Mouse (Mus musculus) spleen, postnatal 14 days (tissue): ENCODE measurements at regions not wholly inside any gene's neighbourhood (a gene's known extent, or its start where the extent isn't known, plus 50 kb on each side); places are given as distances from the start of the nearest gene placed in this dataset.

ENCODE experiments used
- DNase-seq, 2 experiments: peaks; one replicate each; pipeline ENCODE4 v3.0.0; 2021 to 2022; ENCODE audit warnings: low spot score in 2 of 2

GRCm38 (mm10) chr4:62755237-62755900 is 195.7 kb downstream of the Rgs3 start:
- DNase-seq: peak in 1 of 2 experiments; percentile 14

GRCm38 (mm10) chr4:62756721-62757206 is 197.1 kb downstream of the Rgs3 start:
- no peak for DNase-seq

GRCm38 (mm10) chr4:62760748-62761604 is 201.3 kb downstream of the Rgs3 start:
- no peak for DNase-seq

GRCm38 (mm10) chr4:62761672-62762071 is 202.0 kb downstream of the Rgs3 start:
- DNase-seq: peak; percentile 31 to 72

- DNase-seq: peak; percentile 49 to 66
Measured at GRCm38 (mm10) chr4:62763990-62764389, 201.4 kb upstream of the Zfp618 start.

- no peak for DNase-seq
Measured at GRCm38 (mm10) chr4:62769469-62770234, 195.7 kb upstream of the Zfp618 start.

- no peak for DNase-seq
Measured at GRCm38 (mm10) chr4:62775005-62775609, 190.3 kb upstream of the Zfp618 start.

- no peak for DNase-seq
Measured at GRCm38 (mm10) chr4:62776881-62777280, 188.5 kb upstream of the Zfp618 start.

- DNase-seq: no peak
Measured at GRCm38 (mm10) chr4:62777436-62777835, 187.9 kb upstream of the Zfp618 start.

GRCm38 (mm10) chr4:62778621-62779020 is 186.8 kb upstream of the Zfp618 start:
- no peak for DNase-seq

GRCm38 (mm10) chr4:62780409-62780808 is 185.0 kb upstream of the Zfp618 start:
- peak; percentile 66 to 79 for DNase-seq

- no peak for DNase-seq
Measured at GRCm38 (mm10) chr4:62780837-62781236, 184.5 kb upstream of the Zfp618 start.

GRCm38 (mm10) chr4:62781309-62781800 is 184.0 kb upstream of the Zfp618 start:
- DNase-seq: no peak

GRCm38 (mm10) chr4:62785711-62786110 is 179.7 kb upstream of the Zfp618 start:
- no peak for DNase-seq

GRCm38 (mm10) chr4:62789696-62790095 is 175.7 kb upstream of the Zfp618 start:
- no peak for DNase-seq

- no peak for DNase-seq
Measured at GRCm38 (mm10) chr4:62793582-62793981, 171.8 kb upstream of the Zfp618 start.

GRCm38 (mm10) chr4:62795538-62795937 is 169.8 kb upstream of the Zfp618 start:
- DNase-seq: no peak

GRCm38 (mm10) chr4:62799923-62800322 is 165.4 kb upstream of the Zfp618 start:
- DNase-seq: no peak

- no peak for DNase-seq
Measured at GRCm38 (mm10) chr4:62805841-62806240, 159.5 kb upstream of the Zfp618 start.

GRCm38 (mm10) chr4:62806786-62807185 is 158.6 kb upstream of the Zfp618 start:
- no peak for DNase-seq

GRCm38 (mm10) chr4:62807926-62808552 is 157.3 kb upstream of the Zfp618 start:
- DNase-seq: no peak
